Mouse (Mus musculus) testis, postnatal 14 days (tissue): ENCODE results near the gene Dazap2.

Experiments
- DNase-seq: peaks from one replicate; pipeline ENCODE4 v3.0.0; 2021; ENCODE audit warnings: low spot score

Gene Dazap2

DNA sequence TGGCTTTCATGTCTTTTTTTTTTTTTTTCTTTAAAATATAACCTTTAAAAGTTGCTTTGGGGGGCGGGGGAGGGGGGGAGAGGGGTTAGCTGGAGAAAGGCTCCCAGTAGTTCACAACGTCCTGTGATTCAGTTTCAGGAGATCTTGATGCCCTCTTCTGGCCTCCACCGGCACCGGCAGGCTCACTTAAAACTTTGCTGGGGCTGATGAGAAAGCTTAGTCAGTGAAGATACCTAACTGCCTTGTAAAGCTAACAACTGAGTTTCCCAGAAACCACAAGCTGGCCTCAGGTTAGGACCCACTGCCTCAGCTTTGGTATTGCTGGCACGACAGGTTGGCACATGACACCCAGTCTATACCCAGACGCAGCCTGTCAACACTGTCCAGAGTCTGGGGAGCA is 22.5 kb downstream of the Dazap2 start:
- no peak for DNase-seq

DNA sequence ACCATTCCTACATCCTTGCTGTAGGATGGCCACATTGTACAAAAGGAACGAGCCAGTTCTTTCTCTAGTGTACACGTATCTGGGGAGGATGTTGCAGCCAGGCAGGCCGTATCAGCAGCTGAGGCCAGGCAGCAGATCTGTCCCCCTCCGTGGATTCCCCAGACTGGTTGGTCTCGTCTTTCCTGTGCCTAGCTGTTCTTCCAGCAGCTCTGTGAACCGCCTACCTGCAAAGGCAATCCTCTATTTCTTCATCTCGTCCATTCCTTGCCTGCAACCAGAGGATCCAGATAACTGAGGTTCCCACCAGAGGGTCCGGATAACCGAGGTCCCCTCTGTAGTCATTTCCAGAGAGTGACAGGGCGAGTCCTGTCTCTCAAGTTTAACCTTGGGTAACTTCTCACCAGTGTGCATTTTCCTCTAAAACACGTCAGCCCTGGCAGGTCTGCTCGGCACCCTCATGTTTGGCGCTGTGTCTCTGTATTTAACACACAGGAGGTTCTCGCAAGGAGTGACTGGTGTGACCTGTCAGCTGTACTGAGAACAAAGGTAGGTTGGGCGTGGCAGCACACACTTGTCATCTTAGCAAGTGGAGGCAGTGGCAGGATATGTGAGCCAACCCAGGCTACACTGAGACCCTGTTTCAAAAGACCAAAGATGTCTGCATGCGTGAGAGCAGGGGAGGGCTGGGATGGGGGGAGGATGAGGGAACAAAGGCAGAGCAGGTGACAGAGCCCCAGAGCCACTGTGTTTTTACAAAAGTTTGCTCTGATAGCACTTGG is 25.0 kb downstream of the Dazap2 start:
- DNase-seq: no peak

DNA sequence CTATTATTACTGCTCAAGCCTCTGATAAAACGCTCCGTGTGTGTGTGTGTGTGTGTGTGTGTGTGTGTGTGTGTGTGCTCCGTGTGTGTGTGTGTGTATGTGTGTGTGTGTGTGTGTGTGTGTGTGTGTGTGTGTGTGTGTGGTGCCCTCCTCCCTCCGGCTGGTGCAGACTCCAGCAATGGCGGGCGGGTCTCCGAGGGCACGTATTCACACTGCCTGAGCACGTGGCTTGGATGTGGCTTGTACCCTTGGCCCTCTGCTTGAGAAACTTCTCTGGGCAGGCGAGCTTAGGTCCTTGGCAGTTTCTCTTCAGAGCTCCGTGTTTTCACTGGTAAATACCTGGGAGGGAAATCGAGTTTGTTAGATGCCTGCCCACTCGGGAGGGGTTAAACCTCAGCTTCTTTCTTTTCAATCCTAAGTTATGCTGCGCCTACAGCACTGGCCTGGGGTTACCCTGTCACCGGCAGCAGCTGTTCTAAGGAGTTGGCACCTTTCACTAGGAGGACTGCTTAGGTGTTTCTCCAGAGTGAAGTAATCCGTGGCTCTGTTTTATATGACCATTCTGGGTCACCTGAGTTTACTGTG is 26.2 kb downstream of the Dazap2 start:
- no peak for DNase-seq

DNA sequence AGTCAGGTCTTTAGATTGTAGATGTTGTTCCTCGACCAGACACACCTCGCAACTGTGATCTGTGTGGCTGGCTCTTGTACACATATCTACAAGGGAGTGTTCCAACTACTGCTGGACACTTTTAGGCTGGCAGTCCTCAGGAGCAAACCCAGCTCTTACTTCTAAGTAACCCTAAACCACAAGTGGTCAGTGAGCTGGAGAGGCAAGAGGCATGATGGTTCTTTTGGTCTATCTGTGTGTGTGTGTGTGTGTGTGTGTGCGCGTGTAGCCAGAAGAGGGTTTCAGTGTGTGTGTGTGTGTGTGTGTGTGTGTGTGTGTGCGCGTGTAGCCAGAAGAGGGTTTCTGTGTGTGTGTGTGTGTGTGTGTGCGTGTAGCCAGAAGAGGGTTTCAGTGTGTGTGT is 27.3 kb downstream of the Dazap2 start:
- DNase-seq: no peak

DNA sequence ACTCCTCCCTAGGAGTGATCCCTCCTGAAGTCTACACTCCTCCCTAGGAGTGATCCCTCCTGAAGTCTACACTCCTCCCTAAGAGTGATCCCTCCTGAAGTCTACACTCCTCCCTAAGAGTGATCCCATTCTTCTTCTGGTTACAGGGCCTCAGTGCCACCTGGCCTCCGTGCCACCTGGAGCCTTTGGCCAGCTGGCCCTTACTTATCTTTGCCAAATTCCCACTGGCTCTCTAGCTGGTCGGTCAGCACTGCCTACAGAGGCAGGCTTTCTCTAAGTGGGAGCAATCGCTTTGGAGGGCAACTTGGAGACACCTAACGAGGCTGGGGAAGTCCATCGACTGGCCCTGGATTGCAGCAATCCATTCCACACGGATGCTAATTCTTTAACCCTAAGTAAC is 31.0 kb downstream of the Dazap2 start:
- DNase-seq: no peak

DNA sequence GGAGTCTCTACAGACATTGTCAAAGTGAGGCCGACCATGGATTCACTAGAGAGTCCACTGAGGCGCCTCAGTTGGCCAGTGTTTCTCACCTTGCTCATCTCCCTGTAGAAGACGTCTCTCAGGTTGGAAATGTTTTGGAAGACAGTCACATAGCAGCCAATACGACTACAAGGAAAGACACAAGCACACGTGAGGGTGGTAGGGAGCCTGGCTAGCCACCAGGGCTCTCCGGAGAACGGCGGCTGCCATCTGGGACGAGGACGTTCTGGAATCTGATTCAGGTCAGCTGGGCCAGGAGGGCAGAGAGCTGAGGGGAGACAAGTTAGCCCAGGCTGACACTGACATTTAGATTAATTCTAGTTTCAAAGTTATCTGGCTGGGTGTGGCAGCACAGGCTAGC is 35.0 kb downstream of the Dazap2 start:
- no peak for DNase-seq

DNA sequence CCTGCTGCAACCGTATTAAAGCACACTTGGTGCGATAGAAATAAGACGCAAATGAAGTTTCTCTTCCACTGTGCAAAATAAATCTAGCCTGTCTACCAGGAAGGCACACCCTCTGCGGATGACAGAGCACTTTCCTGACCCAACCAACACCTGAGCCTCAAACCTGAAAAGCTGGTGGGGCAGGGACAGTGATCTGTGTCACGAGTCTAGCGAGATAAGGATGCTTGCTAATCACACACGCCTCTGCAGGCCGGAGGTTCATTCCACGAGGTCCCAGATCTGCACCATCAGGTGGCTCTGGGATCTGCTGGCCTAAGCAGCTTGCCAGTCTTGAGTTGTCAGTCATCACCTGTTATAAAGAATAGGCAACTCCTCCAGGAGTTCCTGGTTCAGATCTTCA is 36.5 kb downstream of the Dazap2 start:
- no peak for DNase-seq

DNA sequence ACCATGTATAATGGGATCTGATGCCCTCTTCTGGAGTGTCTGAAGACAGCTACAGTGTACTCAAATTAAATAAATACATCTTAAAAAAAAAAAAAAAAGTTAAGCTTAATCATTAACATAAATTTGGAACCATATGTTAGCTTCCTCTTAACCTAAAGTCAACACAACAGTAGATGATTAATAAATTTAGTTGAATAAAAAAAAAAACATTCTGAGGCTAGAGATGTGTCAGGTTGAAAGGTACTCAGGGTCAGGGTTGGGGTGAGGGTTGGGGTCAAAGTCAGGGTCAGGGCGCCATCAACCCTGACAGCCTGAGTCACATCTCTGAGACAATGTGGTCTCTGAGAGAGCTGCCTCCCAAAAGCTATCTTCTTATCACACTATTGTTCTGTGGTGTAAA is 39.1 kb downstream of the Dazap2 start:
- DNase-seq: no peak

DNA sequence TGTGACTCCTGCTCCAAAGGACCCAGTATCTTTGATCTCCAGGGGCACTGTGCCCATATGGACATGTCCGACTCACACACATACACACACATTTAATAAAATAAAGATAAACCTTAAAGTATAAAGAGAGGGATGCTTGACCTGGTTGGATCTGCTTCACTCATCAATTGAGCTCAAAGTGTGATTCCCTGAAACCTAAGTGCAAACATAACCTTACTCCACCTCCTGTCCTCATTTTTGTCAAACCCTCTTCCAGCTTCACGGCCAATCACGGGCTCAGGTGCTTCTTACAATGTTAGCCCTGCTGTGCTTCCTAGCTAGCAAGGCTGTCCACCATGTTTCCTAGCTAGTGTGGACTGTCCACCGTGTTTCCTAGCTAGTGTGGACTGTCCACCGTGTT is 40.1 kb downstream of the Dazap2 start:
- no peak for DNase-seq

DNA sequence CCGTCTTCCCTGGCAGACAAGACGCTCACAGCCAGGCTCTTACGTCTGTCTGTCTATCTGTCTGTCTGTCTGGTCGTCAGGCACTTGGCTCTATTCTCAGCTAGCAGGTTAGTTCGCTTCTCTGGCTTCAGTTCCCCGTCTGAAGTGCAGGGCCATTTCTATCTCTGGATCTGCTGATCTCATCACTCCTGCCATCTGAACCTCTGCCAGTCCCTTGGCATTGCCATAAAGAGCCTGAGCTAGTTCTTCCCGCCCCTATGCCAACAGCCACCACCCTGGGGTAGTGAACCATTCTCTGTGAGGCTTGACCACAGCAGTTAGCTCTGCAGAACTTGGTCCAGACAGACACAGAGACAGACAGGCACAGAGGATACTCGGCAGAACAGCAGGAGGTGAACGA is 45.2 kb downstream of the Dazap2 start:
- no peak for DNase-seq

DNA sequence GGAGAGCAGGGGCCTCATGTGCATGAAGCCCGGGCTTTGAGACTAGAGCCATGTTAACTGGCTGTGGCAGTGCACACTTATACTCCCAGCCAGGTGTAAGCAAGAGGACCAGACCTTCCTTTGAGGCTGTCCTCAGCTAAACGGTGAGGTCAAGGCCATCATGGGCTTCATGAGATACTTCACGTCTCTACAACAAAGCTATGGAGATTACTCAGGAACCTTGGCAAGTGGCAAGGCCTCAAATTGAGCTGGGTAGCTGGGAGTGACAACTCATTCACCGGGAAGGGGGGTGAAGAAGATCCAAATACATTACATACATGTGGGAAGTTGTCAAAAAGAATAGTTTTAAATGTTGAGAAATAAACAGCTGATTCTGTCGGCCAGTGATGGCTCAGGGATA is 45.7 kb downstream of the Dazap2 start:
- DNase-seq: no peak

DNA sequence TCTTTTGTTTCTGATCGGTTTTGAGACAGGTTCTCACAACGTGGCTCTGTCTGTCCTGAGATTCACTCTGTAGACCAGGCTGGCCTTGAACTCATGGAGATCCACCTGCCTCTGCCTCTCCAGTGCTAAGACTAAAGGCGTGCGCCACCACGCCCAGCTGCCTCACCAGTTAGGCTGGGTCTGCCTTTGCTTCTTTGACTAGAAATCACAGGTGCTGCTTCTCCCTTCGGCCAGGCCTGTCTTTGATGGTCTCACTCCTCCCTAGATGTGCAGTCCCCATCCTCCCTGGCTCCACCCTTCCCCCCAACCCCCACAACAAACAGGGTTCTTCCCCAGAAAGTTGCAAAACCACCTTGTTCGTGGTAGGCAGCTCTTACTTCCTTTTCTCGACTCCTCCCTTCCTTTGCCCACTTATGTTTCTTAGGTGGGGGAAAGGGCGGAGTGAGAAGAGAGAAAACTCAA is 49.7 kb downstream of the Dazap2 start:
- DNase-seq: no peak

DNA sequence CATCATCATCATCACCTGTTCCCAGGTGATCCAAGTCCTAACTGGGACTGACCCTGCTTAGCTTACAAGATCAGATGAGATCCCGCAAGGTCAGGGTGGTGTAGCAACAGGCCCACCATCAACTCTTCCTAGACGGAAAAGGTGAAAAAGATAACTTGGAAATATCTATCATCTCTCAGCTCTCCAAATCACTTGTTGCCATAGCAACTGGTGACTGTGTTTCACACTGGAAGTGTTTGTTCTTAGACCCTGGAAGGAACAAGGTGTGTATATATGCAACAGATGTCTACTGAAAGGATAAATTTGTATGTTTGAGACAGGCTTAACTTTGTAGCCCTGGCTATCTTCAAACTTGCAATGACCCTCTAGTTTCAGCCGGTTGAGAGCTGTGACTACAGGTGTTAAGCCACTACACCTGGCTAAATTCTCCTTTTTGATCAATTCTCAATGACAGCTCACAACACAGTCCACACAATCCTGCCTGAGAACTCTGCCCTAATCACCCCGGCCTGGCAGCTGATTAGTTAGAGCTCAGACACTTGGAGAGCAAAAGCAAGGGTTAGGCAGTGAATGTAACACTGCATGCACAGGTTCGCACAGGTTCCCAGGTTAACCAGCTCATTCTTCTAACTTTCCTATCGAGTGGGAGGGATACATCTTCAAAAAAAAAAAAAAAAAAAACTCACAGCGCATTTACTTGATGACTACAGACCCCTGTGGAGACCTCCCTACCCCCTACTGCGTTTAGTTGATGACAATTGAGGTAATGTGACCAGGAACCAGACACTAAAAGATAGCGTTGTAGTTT is 50.5 kb downstream of the Dazap2 start:
- DNase-seq: no peak

DNA sequence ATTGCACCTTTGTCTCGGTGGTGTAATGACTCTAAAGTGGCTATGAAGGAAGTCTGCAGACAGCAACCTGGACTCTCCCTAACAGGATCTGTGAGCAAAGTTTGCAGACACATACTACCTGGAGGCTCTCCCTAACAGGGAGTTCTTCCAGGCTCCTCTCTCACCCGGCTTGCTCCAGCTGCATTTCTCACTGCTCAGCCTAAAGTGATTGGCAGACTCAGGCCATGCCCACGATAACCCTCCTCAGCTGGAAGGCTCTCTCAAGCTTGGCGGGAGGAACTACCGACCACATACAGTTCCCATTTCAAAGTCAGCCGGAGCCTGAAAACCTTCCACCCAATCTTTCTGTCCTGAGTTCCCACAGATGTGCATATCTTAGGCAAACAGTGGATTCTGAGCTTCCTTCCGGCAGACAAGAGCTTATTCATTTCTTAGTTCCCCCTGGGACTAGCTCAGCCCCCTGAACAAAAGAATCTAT is 51.1 kb downstream of the Dazap2 start:
- DNase-seq: no peak

DNA sequence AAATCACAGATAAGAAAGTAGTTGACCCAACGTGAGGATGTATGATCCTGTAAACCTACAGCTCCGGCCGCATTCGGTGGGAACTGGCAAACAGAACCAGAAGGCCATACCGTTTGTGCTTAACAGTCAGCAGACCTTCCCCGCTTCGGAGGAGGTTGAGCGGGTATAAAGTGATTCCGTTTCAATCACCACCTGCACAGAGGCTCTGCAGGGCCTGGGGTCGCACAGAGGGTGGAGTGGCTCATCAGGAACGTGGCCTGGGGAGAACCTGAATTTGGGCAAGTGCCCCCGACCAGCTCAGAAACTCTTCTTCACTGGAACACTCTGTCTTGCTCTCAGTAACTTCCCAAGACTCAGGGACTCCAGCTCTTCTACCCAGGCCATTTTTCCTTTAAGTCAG is 51.7 kb downstream of the Dazap2 start:
- no peak for DNase-seq

DNA sequence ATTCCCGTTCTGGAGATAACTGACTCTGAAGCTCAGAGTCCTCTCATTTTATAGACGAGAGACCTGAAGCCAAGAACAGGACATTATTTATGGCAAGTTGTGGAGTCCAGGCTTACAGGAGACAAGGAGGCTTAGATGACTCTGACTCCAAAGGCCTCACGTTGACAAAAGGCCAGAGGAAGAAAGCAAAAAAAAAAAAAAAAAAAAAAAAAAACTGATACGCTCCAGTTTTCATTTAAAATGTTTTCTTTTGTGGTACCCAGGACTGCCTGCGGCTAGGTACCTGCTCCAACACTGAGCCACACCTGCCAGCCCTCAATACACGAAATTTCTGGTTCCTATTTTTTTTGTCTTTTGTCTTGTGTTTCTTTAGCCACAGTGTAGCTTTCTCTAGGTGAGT is 52.3 kb downstream of the Dazap2 start:
- DNase-seq: no peak

DNA sequence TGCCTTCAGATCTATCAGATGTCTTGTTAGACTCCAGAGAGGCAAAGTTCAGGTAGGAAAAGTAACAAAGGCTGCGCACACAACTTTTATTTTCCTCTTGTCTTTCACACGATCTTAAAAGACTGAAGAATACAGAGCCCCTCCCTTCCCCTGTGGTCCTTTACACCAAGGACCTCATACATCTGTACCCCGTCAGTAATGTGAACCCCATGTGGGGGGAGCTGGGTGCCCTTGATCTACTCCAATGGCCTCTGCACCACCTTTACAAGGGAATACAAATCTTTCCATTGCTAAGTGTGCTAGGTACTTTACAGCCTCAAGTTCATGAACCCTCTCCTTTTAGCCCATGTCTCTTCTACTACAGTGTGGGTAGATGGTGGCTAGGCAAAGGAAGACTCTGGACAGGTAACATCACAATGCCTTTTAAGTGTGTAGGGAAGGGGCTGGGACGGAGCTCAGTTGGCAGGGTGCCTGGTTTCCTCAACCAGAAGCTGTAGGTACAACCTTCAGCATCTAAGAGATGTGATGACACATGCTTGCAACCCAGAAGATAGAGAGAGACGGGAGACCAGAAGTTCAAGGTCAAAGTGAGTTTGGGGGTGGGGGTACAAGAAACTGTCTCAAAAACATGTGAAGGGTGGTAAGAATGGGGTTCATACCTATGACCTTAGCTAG is 52.9 kb downstream of the Dazap2 start:
- no peak for DNase-seq

DNA sequence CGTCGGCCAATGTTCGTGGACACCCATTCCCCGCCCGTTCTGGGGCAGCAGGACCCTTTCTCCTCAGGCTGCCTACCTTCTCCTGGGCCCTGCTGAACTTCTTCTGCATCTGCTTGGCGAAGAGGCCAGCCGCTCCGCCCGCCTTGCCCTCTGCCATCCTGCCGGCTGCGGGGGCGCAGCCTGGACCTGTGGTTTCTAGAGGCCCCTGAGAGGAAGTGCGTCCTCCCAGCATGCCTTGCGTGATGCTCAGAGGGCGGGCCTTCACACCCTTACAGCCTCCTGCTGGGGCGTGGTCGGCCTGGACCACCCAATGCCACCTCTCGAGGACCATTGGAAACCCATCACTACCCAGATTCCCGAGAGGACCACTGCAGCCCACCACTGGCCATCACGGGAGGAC is 54.2 kb downstream of the Dazap2 start, which contains the start of gene Bin2:
Gene Bin2, minus strand, starts transcription at position 217 of the 400 bp plus-strand sequence.
- peak; percentile 72 for DNase-seq

DNA sequence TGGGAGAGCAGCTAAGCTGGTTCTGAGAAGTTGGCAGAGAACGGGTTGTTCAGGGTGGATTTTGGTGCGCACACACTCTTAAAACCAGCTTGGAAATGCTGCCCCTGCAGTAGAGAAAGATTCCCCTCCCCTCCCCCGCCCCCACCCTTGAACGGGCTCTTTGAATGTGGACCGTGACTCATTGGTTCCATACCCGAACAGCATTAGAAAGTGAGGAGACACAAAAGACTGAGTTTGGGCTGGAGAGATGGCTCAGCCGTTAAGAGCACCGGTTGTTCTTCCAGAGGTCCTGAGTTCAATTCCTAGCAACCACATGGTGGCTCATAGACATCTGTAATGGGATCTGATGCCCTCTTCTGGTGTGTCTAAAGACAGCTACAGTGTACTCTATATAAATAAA is 54.9 kb downstream of the Dazap2 start:
- no peak for DNase-seq
